Mouse (Mus musculus) kidney, postnatal 4 days (tissue): ENCODE results near the gene Gm4070.
"Not testable (repeated sequence)": the region's sequence is repeated elsewhere in the genome, so short reads cannot be mapped to it uniquely, and the experiment has no call there.

Source experiments
- DNase-seq, 2 experiments: peaks; one replicate each; pipeline ENCODE4 v3.0.0; 2021; ENCODE audit warnings: mixed read lengths in 2 of 2

Gene Gm4070

DNA sequence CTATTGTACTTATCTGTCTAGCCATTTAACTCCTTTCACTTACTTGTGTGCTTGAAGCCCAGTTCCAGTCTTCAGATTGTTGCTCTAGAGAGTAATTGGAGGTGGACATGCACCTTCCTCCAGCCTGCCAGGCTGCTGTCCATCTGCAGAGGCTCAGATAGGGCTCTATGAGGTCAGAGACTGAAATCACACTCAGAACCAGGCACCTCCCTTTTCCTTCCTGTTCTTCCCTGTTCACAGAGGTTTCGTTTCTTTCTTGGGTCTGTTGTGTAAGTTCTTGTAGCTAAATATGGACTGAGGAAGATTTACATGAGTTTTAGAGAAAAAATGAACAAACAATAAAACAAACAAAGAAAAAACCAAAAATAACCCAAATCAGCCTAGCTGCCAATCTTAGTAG, at the start of gene Gm4070:
Gm4070 (minus strand) TSS at position 156 of the 400 bp plus-strand sequence.
- DNase-seq: not testable (repeated sequence)

DNA sequence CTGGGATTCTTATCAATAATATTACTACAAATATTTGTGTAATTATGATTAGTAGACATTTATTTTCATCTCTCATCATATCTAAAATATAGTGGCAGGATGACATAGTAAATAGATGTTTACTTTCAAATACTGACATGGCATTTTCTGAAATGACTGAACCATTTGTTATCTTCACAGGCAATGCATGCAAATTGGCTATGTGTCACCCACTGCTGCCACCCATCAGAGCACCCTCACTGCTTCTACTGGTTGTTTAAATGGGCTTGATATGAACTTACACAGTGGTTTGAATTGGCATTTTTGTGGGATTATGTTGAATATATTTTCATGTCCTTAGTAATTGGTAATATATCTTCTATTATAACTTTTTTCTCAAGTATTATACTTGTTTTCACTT, 773 bp upstream of the Gm4070 start:
- not testable (repeated sequence) for DNase-seq

DNA sequence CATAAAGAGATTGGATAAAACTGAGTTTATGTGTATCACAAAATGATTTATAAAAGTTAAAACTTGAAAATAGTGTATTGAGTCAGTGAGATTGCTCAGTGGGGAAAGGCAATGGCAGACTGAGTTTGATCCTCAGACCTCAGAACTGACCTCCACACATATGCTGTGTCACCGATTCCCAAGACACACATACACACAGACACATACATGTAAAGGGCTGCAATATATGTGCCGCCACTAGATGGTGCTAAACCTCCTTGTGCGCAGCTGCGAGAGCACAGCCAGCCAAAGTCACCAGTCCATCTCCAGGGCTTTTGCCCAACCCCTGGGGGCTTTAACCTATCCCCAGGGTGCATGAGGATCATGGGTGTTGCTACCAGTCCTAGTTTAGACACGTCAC, 1.4 kb downstream of the Gm4070 start:
- not testable (repeated sequence) for DNase-seq

DNA sequence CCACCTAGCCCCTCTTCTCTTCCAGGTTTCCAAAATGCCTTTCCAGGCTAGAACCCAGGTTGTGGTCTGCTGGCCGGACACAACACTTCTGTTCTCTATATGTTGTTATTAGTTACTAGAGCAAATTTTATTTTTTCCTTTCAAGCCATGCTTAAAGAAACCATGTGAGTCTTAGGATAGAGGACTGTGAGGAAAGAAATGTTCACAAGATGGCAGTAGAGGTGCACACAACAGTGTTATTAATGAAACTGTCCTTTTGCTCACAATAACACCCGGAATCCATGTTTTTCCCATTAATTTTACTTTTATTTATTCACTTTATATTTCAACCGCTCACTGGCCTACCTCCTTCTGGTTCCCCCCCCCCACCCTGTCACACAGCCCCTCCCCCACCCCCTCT, 8.5 kb downstream of the Gm4070 start:
- not testable (repeated sequence) for DNase-seq

- not testable (repeated sequence) for DNase-seq
These were observed 21.6 kb downstream of the Gm4070 start for GRCm38 (mm10) chr7:105932132-105932531.

DNA sequence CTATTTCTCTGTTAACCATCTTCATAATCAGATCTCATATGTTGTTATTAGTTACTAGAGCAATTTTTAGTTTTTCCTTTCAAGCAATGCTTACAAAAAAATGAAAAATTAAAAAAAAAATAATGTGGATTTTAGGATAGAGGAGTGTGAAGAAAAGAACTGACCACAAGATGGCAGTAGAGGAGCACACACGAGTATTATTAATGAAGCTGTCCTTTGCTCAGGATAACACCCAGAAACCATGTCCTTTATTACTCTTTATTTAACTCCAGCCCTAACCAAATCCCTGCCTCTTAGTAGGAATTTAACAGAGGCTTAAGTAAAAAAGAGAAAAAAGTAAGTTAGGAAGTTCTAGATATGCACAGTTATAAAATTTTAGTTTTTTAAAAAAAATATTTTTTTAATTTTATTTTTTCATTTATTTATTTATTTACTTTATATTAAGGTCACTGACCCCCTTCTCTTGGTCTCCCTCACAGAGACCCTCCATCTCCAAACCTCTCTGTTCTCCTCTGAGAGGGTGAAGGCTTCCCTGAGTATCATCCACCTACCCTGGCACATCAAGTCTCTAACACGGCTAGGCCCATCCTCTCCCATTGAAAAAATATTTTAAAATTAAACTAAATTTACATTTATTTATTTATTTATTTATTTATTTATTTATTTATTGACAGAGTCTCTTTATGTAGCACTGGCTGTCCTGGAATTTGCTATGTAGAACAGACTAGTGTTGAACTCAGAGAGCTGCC, 70.0 kb downstream of the Gm4070 start:
- DNase-seq: not testable (repeated sequence)

GRCm38 (mm10) chr7:105879717-105880484, 73.9 kb downstream of the Gm4070 start:
- not testable (repeated sequence) for DNase-seq

DNA sequence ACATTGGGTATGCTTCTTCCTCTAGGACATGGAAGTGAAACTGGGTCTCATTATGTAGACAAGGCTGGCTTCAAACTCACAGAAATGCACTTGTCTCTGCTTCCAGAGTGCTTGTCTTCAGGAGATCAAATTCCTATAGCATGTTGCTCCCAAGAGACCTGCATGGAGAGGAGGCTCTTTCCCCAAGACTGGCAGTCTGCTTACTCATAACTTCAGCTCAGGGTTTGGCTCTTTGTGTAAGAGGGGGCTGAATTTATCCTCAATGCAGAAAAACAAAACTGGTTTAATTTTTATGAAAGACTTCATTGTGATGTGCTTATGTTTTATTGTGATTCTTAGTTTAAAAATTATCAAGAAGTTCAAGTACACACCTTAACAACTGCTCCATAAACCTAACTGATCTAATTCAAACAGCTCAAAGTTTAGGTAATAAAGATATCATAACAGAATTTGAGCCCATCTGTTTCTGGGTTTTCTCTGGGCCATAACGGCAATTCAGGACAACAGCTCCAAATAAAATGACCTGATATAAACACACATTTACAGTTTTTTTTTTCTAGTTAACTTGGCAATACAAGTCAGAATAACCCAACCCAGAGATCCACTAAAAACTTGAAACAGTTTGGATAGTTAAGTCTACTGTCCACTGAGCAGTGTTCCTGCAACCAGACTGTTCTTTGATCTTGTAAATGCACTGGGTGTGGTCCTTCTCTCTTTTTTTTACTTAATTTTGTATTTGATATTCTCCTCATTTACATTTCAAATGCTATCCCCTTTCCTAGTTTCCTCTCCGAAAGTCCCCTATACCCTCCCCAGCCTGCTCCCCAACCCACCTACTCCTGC, 97.8 kb downstream of the Gm4070 start:
- not testable (repeated sequence) for DNase-seq
